Mouse (Mus musculus) frontal cortex, postnatal 14 days (tissue): ENCODE results near the gene Disp1.

ENCODE experiments used
- DNase-seq, 2 experiments: peaks; one replicate each; pipeline ENCODE4 v3.0.0; 2022; ENCODE audit warnings: low spot score in 2 of 2

Gene Disp1

GRCm38 (mm10) chr1:183207141-183207540 lies 14.2 kb downstream of the Disp1 start:
- DNase-seq, result no peak

- no peak for DNase-seq
Observed at GRCm38 (mm10) chr1:183200926-183201325, 20.4 kb downstream of the Disp1 start.

- no peak for DNase-seq
Observed at GRCm38 (mm10) chr1:183194763-183195162, 26.6 kb downstream of the Disp1 start.

GRCm38 (mm10) chr1:183194151-183194550 lies 27.2 kb downstream of the Disp1 start:
- DNase-seq, result no peak

- DNase-seq, result no peak
Observed at GRCm38 (mm10) chr1:183191398-183191797, 29.9 kb downstream of the Disp1 start.

GRCm38 (mm10) chr1:183190456-183190855 lies 30.9 kb downstream of the Disp1 start:
- no peak for DNase-seq

- DNase-seq, result no peak
Observed at GRCm38 (mm10) chr1:183189014-183189662, 32.2 kb downstream of the Disp1 start.

GRCm38 (mm10) chr1:183188115-183189013 lies 33.0 kb downstream of the Disp1 start:
- no peak for DNase-seq

- DNase-seq, result no peak
Observed at GRCm38 (mm10) chr1:183185560-183185959, 35.8 kb downstream of the Disp1 start.

- DNase-seq, result no peak
Observed at GRCm38 (mm10) chr1:183184681-183185080, 36.6 kb downstream of the Disp1 start.

- DNase-seq, result no peak
Observed at GRCm38 (mm10) chr1:183183565-183183964, 37.8 kb downstream of the Disp1 start.

GRCm38 (mm10) chr1:183182641-183183414 lies 38.5 kb downstream of the Disp1 start:
- no peak for DNase-seq

- peak in 1 of 2 experiments; percentile 34 for DNase-seq
Observed at GRCm38 (mm10) chr1:183181030-183181395, 40.3 kb downstream of the Disp1 start.

- no peak for DNase-seq
Observed at GRCm38 (mm10) chr1:183180301-183181029, 40.9 kb downstream of the Disp1 start.

- no peak for DNase-seq
Observed at GRCm38 (mm10) chr1:183179316-183179715, 42.0 kb downstream of the Disp1 start.

GRCm38 (mm10) chr1:183175236-183175635 lies 46.1 kb downstream of the Disp1 start:
- DNase-seq, result no peak

GRCm38 (mm10) chr1:183171095-183171494 lies 50.2 kb downstream of the Disp1 start:
- DNase-seq, result no peak

GRCm38 (mm10) chr1:183168465-183168864 lies 52.9 kb downstream of the Disp1 start:
- DNase-seq, result no peak

GRCm38 (mm10) chr1:183167776-183168175 lies 53.5 kb downstream of the Disp1 start:
- DNase-seq, result no peak

GRCm38 (mm10) chr1:183166700-183167099 lies 54.6 kb downstream of the Disp1 start:
- DNase-seq, result no peak

GRCm38 (mm10) chr1:183164648-183165071 lies 56.7 kb downstream of the Disp1 start:
- DNase-seq, result no peak

GRCm38 (mm10) chr1:183164190-183164580 lies 57.1 kb downstream of the Disp1 start:
- no peak for DNase-seq
